Mouse (Mus musculus) embryonic fibroblast, embryonic 13.5 days (primary cell): Measurements from ENCODE around the gene Olfr1417.

ENCODE experiments used
- CTCF ChIP-seq: IDR thresholded peaks from 2 replicates; pipeline ENCODE4 v1.5.1; 2011; ENCODE audit warnings: mild to moderate bottlenecking, control low read depth, low read length, moderate library complexity, borderline replicate concordance; ENCODE audit not compliant: insufficient read depth
- POLR2A ChIP-seq: IDR thresholded peaks from 2 replicates; pipeline ENCODE4 v1.6.1; 2011; ENCODE audit warnings: low read depth, mild to moderate bottlenecking, control low read depth, low read length, moderate library complexity

- TF ChIP-seq CTCF = no peak
- no peak for TF ChIP-seq POLR2A
Observed at GRCm38 (mm10) chr19:11813136-11813535, 25.9 kb downstream of the Olfr1417 start.
